Mouse (Mus musculus): Measurements from ENCODE around the gene Entr1. TPM values are rescaled to one million over a fixed set of nuclear protein-coding genes. Genes with fewer than 3 reads are reported as not detected.

Gene Entr1
- polyA plus RNA-seq, 1 experiment, result 68.4 TPM

GRCm38 (mm10) chr2:26348241-26348640 lies 40.9 kb downstream of the Entr1 start:
- Histone ChIP-seq H3K9me3 (replicated peaks; ENCODE audit: control insufficient read depth, insufficient read depth, low read length, poor library complexity, severe bottlenecking) (no peaks in the 10 kb centered on the region), H3K27ac (ENCODE audit: insufficient read depth, low read length) (no peak overlapping the region), H3K4me3 (ENCODE audit: low read depth, low read length) (no peak overlapping the region), H3K9ac (ENCODE audit: low read depth, poor library complexity, severe bottlenecking) (no peak overlapping the region), H3K36me3 (ENCODE audit: control insufficient read depth, insufficient read depth, low read length, poor library complexity, severe bottlenecking) (no peaks in the 10 kb centered on the region), H3K27me3 (ENCODE audit: control insufficient read depth, insufficient read depth, low read length, poor library complexity, severe bottlenecking) (no peaks in the 10 kb centered on the region), H3K4me1 (ENCODE audit: control insufficient read depth, insufficient read depth, low read length) (peaks cover 4% of the 10 kb centered on the region)
- TF ChIP-seq EP300 (IDR thresholded peaks at IDR 0.05; ENCODE audit: insufficient read depth, low read depth, low read length) (no peak), CTCF (IDR thresholded peaks at IDR 0.05; ENCODE audit: low read depth, low read length) (no peak), POLR2A (IDR thresholded peaks at IDR 0.05; ENCODE audit: insufficient read depth, low read length) (no peak)

GRCm38 (mm10) chr2:26342609-26343490 lies 46.3 kb downstream of the Entr1 start:
- Histone ChIP-seq H3K27me3 (ENCODE audit: control insufficient read depth, insufficient read depth, low read length, poor library complexity, severe bottlenecking) (no peaks in the 10 kb centered on the region), H3K27ac (ENCODE audit: insufficient read depth, low read length) (no peak overlapping the region; the same call in 1 of the 2 replicates), H3K4me3 (ENCODE audit: low read depth, low read length) (no peak overlapping the region), H3K4me1 (ENCODE audit: control insufficient read depth, insufficient read depth, low read length) (peaks cover 14% of the 10 kb centered on the region), H3K9ac (ENCODE audit: low read depth, poor library complexity, severe bottlenecking) (no peak overlapping the region), H3K9me3 (replicated peaks; ENCODE audit: control insufficient read depth, insufficient read depth, low read length, poor library complexity, severe bottlenecking) (no peaks in the 10 kb centered on the region), H3K36me3 (ENCODE audit: control insufficient read depth, insufficient read depth, low read length, poor library complexity, severe bottlenecking) (no peaks in the 10 kb centered on the region)
- TF ChIP-seq POLR2A (IDR thresholded peaks at IDR 0.05; ENCODE audit: insufficient read depth, low read length) (no peak), EP300 (IDR thresholded peaks at IDR 0.05; ENCODE audit: insufficient read depth, low read depth, low read length) (no peak; the same call in none of the 2 replicates), CTCF (IDR thresholded peaks at IDR 0.05; ENCODE audit: low read depth, low read length) (no peak)

- Histone ChIP-seq H3K4me3 (ENCODE audit: low read depth, low read length) (no peak overlapping the region), H3K36me3 (ENCODE audit: control insufficient read depth, insufficient read depth, low read length, poor library complexity, severe bottlenecking) (no peaks in the 10 kb centered on the region), H3K9ac (ENCODE audit: low read depth, poor library complexity, severe bottlenecking) (no peak overlapping the region), H3K9me3 (replicated peaks; ENCODE audit: control insufficient read depth, insufficient read depth, low read length, poor library complexity, severe bottlenecking) (no peaks in the 10 kb centered on the region), H3K27ac (ENCODE audit: insufficient read depth, low read length) (no peak overlapping the region; the same call in 1 of the 2 replicates), H3K27me3 (ENCODE audit: control insufficient read depth, insufficient read depth, low read length, poor library complexity, severe bottlenecking) (no peaks in the 10 kb centered on the region), H3K4me1 (ENCODE audit: control insufficient read depth, insufficient read depth, low read length) (peaks cover 14% of the 10 kb centered on the region)
- TF ChIP-seq EP300 (IDR thresholded peaks at IDR 0.05; ENCODE audit: insufficient read depth, low read depth, low read length) (no peak), POLR2A (IDR thresholded peaks at IDR 0.05; ENCODE audit: insufficient read depth, low read length) (no peak), CTCF (IDR thresholded peaks at IDR 0.05; ENCODE audit: low read depth, low read length) (no peak)
Observed at GRCm38 (mm10) chr2:26342044-26342443, 47.1 kb downstream of the Entr1 start.

GRCm38 (mm10) chr2:26341510-26341981 lies 47.6 kb downstream of the Entr1 start:
- H3K9ac ChIP-seq (ENCODE audit: low read depth, poor library complexity, severe bottlenecking), result no peak overlapping the region
- no peak overlapping the region for H3K4me3 ChIP-seq (ENCODE audit: low read depth, low read length)
- TF ChIP-seq CTCF (IDR thresholded peaks at IDR 0.05; ENCODE audit: low read depth, low read length) (no peak), POLR2A (IDR thresholded peaks at IDR 0.05; ENCODE audit: insufficient read depth, low read length) (no peak), EP300 (IDR thresholded peaks at IDR 0.05; ENCODE audit: insufficient read depth, low read depth, low read length) (no peak)
- no peak overlapping the region for H3K27ac ChIP-seq (ENCODE audit: insufficient read depth, low read length)
- no peaks in the 10 kb centered on the region for H3K27me3 ChIP-seq (ENCODE audit: control insufficient read depth, insufficient read depth, low read length, poor library complexity, severe bottlenecking)
- no peaks in the 10 kb centered on the region for H3K9me3 ChIP-seq (replicated peaks; ENCODE audit: control insufficient read depth, insufficient read depth, low read length, poor library complexity, severe bottlenecking)
- H3K4me1 ChIP-seq (ENCODE audit: control insufficient read depth, insufficient read depth, low read length), result peaks cover 14% of the 10 kb centered on the region
- no peaks in the 10 kb centered on the region for H3K36me3 ChIP-seq (ENCODE audit: control insufficient read depth, insufficient read depth, low read length, poor library complexity, severe bottlenecking)

- Histone ChIP-seq H3K27ac (ENCODE audit: insufficient read depth, low read length) (no peak overlapping the region), H3K4me1 (ENCODE audit: control insufficient read depth, insufficient read depth, low read length) (peaks cover 14% of the 10 kb centered on the region), H3K36me3 (ENCODE audit: control insufficient read depth, insufficient read depth, low read length, poor library complexity, severe bottlenecking) (no peaks in the 10 kb centered on the region), H3K4me3 (ENCODE audit: low read depth, low read length) (no peak overlapping the region), H3K9ac (ENCODE audit: low read depth, poor library complexity, severe bottlenecking) (no peak overlapping the region), H3K9me3 (replicated peaks; ENCODE audit: control insufficient read depth, insufficient read depth, low read length, poor library complexity, severe bottlenecking) (no peaks in the 10 kb centered on the region), H3K27me3 (ENCODE audit: control insufficient read depth, insufficient read depth, low read length, poor library complexity, severe bottlenecking) (no peaks in the 10 kb centered on the region)
- TF ChIP-seq EP300 (IDR thresholded peaks at IDR 0.05; ENCODE audit: insufficient read depth, low read depth, low read length) (no peak), CTCF (IDR thresholded peaks at IDR 0.05; ENCODE audit: low read depth, low read length) (no peak), POLR2A (IDR thresholded peaks at IDR 0.05; ENCODE audit: insufficient read depth, low read length) (no peak)
Observed at GRCm38 (mm10) chr2:26339204-26339551, 49.9 kb downstream of the Entr1 start.
